Mouse (Mus musculus): ENCODE measurements around the gene Vil1. TPM values are rescaled to one million over a fixed set of nuclear protein-coding genes. Genes with fewer than 3 reads are reported as not detected.

The Vil1 gene
- polyA plus RNA-seq, 1 experiment, result 0.56 TPM

- H3K4me1 ChIP-seq (ENCODE audit: control insufficient read depth, insufficient read depth, low read length), result no peaks in the 10 kb centered on the region
- H3K27ac ChIP-seq (ENCODE audit: insufficient read depth, low read length), result no peak overlapping the region
- H3K4me3 ChIP-seq (ENCODE audit: insufficient read depth, low read length), result no peak overlapping the region
- TF ChIP-seq CTCF (IDR thresholded peaks at IDR 0.05; ENCODE audit: extremely low read depth, insufficient read depth, low read length) (no peak), POLR2A (IDR thresholded peaks at IDR 0.05; ENCODE audit: extremely low read depth, insufficient read depth, low read length) (no peak)
These were observed 23.6 kb upstream of the Vil1 start for GRCm38 (mm10) chr1:74385531-74385930.

GRCm38 (mm10) chr1:74386363-74386713 is 22.8 kb upstream of the Vil1 start:
- peak overlapping the region; percentile 57 for H3K4me3 ChIP-seq (ENCODE audit: insufficient read depth, low read length)
- no peaks in the 10 kb centered on the region for H3K4me1 ChIP-seq (ENCODE audit: control insufficient read depth, insufficient read depth, low read length)
- no peak for TF ChIP-seq CTCF (IDR thresholded peaks at IDR 0.05; ENCODE audit: extremely low read depth, insufficient read depth, low read length)
- no peak for TF ChIP-seq POLR2A (IDR thresholded peaks at IDR 0.05; ENCODE audit: extremely low read depth, insufficient read depth, low read length)
- H3K27ac ChIP-seq (ENCODE audit: insufficient read depth, low read length), result peak overlapping the region; percentile 96

DNA sequence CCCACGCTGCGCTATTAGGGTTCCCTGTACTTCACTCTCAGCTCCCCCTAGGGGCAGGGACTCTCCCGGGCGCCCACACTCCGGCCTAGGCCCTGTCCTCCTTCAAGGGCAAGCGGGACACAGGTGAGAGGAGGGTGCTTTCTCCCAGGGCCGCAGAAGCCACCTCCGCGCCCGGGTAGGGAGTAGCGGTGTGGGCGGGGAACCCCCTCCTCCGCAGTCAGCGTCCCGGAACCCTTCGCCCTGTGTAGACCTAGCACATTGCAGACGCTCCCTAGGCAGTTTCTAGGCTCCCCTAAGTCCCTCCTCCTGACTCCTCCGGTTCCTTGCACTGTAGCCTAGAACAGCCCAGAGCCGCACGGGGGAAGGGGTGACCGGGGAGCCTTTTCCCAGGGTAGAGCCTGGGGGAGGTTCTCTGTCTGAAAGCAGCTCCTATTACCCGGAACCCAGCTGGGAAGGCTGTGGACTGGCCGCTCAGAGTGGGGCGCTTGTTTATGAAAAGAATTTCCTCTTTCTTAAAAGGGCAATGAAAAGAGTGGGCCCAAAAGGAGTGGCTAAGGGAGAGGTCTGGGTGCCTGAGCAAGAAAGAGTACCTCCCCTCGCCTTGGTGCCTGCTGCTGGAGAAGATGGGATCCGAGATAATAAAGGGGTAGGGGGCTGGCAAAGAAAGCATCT is 22.3 kb upstream of the Vil1 start:
- TF ChIP-seq POLR2A (IDR thresholded peaks at IDR 0.05; ENCODE audit: extremely low read depth, insufficient read depth, low read length), result peak; percentile 23; the same call in 1 of the 2 replicates
- peak; percentile 31; the same call in 1 of the 2 replicates for TF ChIP-seq CTCF (IDR thresholded peaks at IDR 0.05; ENCODE audit: extremely low read depth, insufficient read depth, low read length)
- H3K27ac ChIP-seq (ENCODE audit: insufficient read depth, low read length), result peak overlapping the region; percentile 96

DNA sequence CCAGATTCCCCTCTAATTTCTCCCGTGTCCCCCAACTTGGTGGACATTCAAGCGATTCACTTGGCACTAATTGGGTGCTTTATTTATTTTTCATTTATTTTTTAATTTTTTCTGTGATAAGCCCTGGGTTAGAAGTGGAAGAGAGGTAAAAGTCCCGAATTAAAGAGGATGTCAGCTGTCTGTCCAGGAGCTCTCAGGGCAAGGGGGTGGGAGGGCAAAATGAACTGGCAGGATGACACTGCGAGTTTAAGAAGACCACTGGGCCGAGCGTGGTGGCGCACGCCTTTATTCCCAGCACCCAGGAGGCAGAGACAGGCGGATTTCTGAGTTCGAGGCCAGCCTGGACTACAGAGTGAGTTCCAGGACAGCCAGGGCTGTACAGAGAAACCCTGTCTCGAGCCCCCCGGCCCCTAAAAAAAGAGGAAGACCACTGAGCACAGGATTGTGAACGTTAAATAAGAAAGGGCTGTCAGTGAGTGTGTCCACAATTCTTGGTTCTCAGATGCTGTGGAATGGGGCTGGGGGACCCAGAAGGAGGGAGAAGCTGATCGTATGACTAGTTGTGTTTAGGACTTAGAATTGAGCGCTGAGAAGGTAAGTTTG is 21.7 kb upstream of the Vil1 start:
- no peak for TF ChIP-seq CTCF (IDR thresholded peaks at IDR 0.05; ENCODE audit: extremely low read depth, insufficient read depth, low read length)
- no peak for TF ChIP-seq POLR2A (IDR thresholded peaks at IDR 0.05; ENCODE audit: extremely low read depth, insufficient read depth, low read length)
- peak overlapping the region; percentile 57 for H3K4me3 ChIP-seq (ENCODE audit: insufficient read depth, low read length)
- H3K27ac ChIP-seq (ENCODE audit: insufficient read depth, low read length), result peak overlapping the region; percentile 96
- no peaks in the 10 kb centered on the region for H3K4me1 ChIP-seq (ENCODE audit: control insufficient read depth, insufficient read depth, low read length)

More for the DNA sequence above, 22.3 kb upstream of the Vil1 start:
- H3K4me1 ChIP-seq (ENCODE audit: control insufficient read depth, insufficient read depth, low read length), result no peaks in the 10 kb centered on the region
- peak overlapping the region; percentile 57 for H3K4me3 ChIP-seq (ENCODE audit: insufficient read depth, low read length)

- Histone ChIP-seq H3K27ac (ENCODE audit: insufficient read depth, low read length) (no peak overlapping the region), H3K4me3 (ENCODE audit: insufficient read depth, low read length) (no peak overlapping the region), H3K4me1 (ENCODE audit: control insufficient read depth, insufficient read depth, low read length) (no peaks in the 10 kb centered on the region)
- TF ChIP-seq POLR2A (IDR thresholded peaks at IDR 0.05; ENCODE audit: extremely low read depth, insufficient read depth, low read length) (no peak), CTCF (IDR thresholded peaks at IDR 0.05; ENCODE audit: extremely low read depth, insufficient read depth, low read length) (no peak)
These were observed 20.7 kb upstream of the Vil1 start for GRCm38 (mm10) chr1:74388398-74388920.

DNA sequence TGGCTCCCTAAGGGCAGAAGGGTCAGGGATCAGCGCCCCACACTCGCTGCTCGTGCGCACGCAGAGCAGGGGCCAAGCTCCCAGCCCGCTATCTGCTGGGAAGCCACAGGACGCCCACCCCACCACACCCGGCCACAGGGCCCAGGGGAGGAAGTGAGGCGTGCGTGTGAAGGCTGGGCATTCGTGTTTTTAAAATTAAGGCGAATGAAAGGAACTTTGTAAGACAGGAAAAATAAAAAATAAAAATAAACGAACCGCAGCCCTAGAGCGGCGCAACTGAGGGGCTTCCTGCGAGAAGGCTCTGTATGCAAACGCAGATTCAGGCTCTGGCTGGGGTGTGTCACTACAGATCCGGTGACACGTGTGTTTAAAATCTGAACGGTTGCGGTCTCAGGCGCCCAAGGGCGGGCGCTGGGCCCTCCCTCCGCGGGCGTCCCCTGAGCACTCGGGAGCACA is 19.3 kb upstream of the Vil1 start:
- H3K27ac ChIP-seq (ENCODE audit: insufficient read depth, low read length), result no peak overlapping the region
- no peaks in the 10 kb centered on the region for H3K4me1 ChIP-seq (ENCODE audit: control insufficient read depth, insufficient read depth, low read length)
- TF ChIP-seq POLR2A (IDR thresholded peaks at IDR 0.05; ENCODE audit: extremely low read depth, insufficient read depth, low read length), result no peak
- no peak for TF ChIP-seq CTCF (IDR thresholded peaks at IDR 0.05; ENCODE audit: extremely low read depth, insufficient read depth, low read length)
- no peak overlapping the region for H3K4me3 ChIP-seq (ENCODE audit: insufficient read depth, low read length)

DNA sequence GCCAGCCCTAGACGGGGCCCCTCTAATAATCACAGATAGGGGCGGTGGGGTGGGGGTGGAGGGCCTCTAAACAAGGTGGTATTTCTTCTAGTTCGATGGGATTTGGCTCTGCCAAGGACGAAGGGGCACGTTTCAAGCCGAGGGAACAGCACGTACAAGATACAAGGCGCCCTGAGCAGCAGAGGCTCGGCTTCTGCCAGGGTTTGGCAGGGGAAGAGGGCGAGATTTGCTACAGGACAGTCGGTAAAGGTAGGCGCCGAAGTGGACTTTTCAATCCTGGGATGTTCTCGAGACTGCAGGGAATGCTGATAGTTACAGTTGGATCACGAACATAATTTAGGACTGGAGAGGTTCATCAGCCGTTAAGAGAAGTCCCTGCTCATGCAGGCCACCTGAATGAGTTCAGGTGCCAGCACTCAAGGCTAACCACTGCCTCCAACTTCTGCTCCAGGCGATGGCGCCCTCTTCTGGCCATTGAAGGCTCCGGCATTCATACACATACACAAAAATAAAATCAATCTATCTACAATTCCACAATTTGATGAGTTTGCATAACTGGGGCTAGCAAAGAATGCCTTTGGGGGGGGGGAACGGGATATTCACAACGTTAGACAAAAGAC is 18.8 kb upstream of the Vil1 start:
- no peaks in the 10 kb centered on the region for H3K4me1 ChIP-seq (ENCODE audit: control insufficient read depth, insufficient read depth, low read length)
- H3K4me3 ChIP-seq (ENCODE audit: insufficient read depth, low read length), result no peak overlapping the region; the same call in 1 of the 2 replicates
- H3K27ac ChIP-seq (ENCODE audit: insufficient read depth, low read length), result no peak overlapping the region
- TF ChIP-seq CTCF (IDR thresholded peaks at IDR 0.05; ENCODE audit: extremely low read depth, insufficient read depth, low read length) (peak; percentile 50), POLR2A (IDR thresholded peaks at IDR 0.05; ENCODE audit: extremely low read depth, insufficient read depth, low read length) (no peak)

DNA sequence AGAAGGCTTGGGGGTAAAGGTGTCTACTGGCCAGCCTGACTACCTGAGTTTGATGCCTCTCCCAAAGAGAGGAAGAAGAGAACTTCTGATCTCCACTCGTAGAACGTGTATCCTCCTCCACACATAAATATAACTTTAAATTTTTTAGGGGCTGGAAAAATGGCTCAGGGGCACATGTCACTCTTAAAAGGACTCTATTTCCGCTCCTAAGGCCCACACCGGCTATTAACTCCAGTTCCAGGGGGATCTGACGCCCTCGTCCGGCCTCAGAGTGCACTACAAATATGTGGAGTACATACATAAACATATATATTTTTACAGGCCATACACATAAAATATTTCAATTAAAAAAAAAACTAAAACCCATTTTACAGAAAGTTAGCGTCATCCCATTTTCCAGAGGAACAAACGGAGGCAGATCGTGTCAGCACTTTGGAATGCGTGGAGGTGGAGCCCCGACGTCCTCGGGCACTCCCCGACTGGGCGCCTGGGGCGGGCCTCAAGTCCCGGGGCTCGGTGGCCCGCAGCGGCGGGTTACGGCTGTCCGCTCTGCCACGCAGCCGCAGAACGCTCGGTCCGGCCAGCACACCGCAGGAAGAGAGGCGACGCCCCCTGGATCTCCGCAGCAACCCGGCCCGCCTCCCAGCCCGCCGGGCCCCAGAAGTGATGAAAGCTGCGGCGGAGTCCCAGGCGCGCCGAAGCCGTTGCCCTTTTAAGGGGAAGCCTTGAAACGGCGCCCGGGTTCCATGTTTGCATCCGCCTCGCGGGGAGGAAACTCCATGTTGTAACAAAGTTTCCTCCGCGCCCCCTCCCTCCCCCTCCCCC is 18.0 kb upstream of the Vil1 start, which contains the start of gene Ctdsp1:
Ctdsp1 (plus strand) TSS at position 586 of the 825 bp plus-strand sequence.
- no peak for TF ChIP-seq CTCF (IDR thresholded peaks at IDR 0.05; ENCODE audit: extremely low read depth, insufficient read depth, low read length)
- no peak for TF ChIP-seq POLR2A (IDR thresholded peaks at IDR 0.05; ENCODE audit: extremely low read depth, insufficient read depth, low read length)
- Histone ChIP-seq H3K27ac (ENCODE audit: insufficient read depth, low read length) (peak within 1 kb of the TSS; percentile 91), H3K4me3 (ENCODE audit: insufficient read depth, low read length) (peak within 1 kb of the TSS; percentile 64), H3K4me1 (ENCODE audit: control insufficient read depth, insufficient read depth, low read length) (no peaks in the 10 kb centered on the region)

All from cortical plate, adult 2 months (tissue).